Mouse (Mus musculus): ENCODE measurements around the gene Gm5072. TPM values are rescaled to one million over a fixed set of nuclear protein-coding genes. Genes with fewer than 3 reads are reported as not detected.
"Not testable (repeated sequence)": the region's sequence is repeated elsewhere in the genome, so short reads cannot be mapped to it uniquely, and the experiment has no call there.

Gene Gm5072
- total RNA-seq (2021) = not detected

DNA sequence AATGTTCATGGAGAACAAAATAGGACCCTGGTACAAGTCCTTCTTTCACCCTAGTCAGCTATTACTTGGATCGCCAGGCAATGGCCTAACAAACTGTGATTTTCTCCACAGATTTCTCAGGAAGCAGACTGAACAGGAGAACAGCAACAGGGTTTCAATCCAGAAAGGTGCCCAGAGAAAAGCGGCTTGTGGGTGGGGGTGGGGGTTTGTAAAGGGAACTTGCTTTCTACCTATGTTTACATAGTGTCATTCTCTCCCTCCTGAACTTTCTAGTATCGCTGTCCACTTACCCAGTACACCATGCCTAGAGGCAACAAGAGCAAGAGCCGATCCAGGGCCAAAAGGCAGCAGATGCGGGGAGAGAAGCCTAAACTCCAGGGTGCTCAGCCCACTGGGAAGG, at the start of gene Gm5072:
TSS of gene Gm5072 (plus strand) at position 301 of the 400 bp plus-strand sequence.
- intact Hi-C loops (cut with DNase I); DNase-seq: not testable (repeated sequence)

Other genes with a start within 250 kb of the Gm5072 start
- not detected for gene Mageb2, start 60.8 kb upstream of the Gm5072 start, total RNA-seq (2021)
- not detected for gene Gm8914, start 87.6 kb downstream of the Gm5072 start, total RNA-seq (2021)
- not detected for gene 1700084M14Rik, start 183.4 kb downstream of the Gm5072 start, total RNA-seq (2021)
- gene Gm14781, start 239.7 kb downstream of the Gm5072 start, total RNA-seq (2021) = not detected

All from left cerebral cortex, postnatal 4 days (tissue).